Mouse (Mus musculus): ENCODE results near the gene Ppp6r2. TPM values are rescaled to one million over a fixed set of nuclear protein-coding genes. Genes with fewer than 3 reads are reported as not detected.
A peak's percentile ranks its signal among the peaks of the same experiment; 100 is the strongest.

The Ppp6r2 gene
- total and polyA plus RNA-seq, 3 experiments: 34.9 to 107 (median 65.5) TPM

DNA sequence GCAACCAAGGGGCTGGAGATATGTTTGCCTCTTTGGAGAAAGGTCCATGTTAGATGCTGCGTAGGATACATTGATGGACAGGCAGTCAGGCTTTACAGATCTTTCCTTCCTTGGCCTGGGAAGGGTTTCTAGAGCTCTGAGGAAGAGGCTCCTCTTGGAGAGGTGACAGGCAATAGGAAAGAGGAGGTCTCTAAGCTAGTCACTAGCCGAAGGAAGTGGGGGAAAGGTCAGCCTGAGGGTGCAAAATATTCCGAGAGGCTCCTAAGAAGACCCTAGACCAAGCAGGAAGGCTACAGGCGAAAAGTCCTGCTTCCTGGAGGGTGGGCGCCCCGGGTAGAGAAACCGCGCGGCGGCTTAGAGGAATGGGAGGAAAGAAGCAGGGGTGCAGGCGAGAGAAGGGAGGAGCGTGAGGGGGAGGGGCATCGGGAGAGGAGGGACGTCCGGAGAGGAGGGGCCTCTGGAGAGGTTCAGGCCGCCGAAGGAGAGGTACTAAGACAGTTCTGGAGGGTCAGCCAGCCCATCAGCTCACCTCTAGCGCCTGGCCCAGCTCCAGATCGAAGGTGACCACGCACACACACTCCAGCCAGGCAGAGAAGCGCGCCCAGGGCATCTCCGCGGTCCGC, 15.6 kb upstream of the Ppp6r2 start:
- no peaks in the 10 kb centered on the region for H3K27me3 ChIP-seq (ENCODE audit: insufficient read depth, low read length)
- ATAC-seq (ENCODE audit: extremely low read depth, insufficient number of reproducible peaks, low FRiP score, poor library complexity, severe bottlenecking) (peak; percentile 78), DNase-seq (ENCODE audit: low spot score) (peak; percentile 94)
- peaks cover 20% of the 10 kb centered on the region for H3K4me1 ChIP-seq (ENCODE audit: insufficient read depth, low read depth, low read length)
- TF ChIP-seq TAL1 (conservative IDR thresholded peaks at IDR 0.05; ENCODE audit: low read depth, low read length) (no peak), GATA1 (IDR thresholded peaks at IDR 0.05; ENCODE audit: borderline replicate concordance, low read length) (no peak), GATA2 (IDR thresholded peaks at IDR 0.05; ENCODE audit: borderline replicate concordance, low read depth, low read length) (no peak), CTCF (IDR thresholded peaks at IDR 0.05; ENCODE audit: low read depth, low read length) (no peak), POLR2AphosphoS5 (IDR thresholded peaks at IDR 0.05; ENCODE audit: insufficient replicate concordance, low read depth, low read length) (no peak)
- no peaks in the 10 kb centered on the region for H3K9me3 ChIP-seq (replicated peaks)
- peaks cover 27% of the 10 kb centered on the region for H3K36me3 ChIP-seq (replicated peaks)
- peak overlapping the region; percentile 100 for H3K4me3 ChIP-seq (ENCODE audit: low read depth, low read length)

- Histone ChIP-seq H3K36me3 (replicated peaks) (peaks cover 22% of the 10 kb centered on the region), H3K9me3 (replicated peaks) (no peaks in the 10 kb centered on the region), H3K4me3 (ENCODE audit: low read depth, low read length) (peak within 1 kb of the TSS; percentile 100), H3K27me3 (ENCODE audit: insufficient read depth, low read length) (no peaks in the 10 kb centered on the region), H3K4me1 (ENCODE audit: insufficient read depth, low read depth, low read length) (peaks cover 20% of the 10 kb centered on the region)
- peak; percentile 85 for DNase-seq (ENCODE audit: low spot score)
- TF ChIP-seq GATA2 (IDR thresholded peaks at IDR 0.05; ENCODE audit: borderline replicate concordance, low read depth, low read length) (no peak), CTCF (IDR thresholded peaks at IDR 0.05; ENCODE audit: low read depth, low read length) (peak; percentile 72), POLR2AphosphoS5 (IDR thresholded peaks at IDR 0.05; ENCODE audit: insufficient replicate concordance, low read depth, low read length) (no peak)
- peak; percentile 96 for ATAC-seq (ENCODE audit: extremely low read depth, insufficient number of reproducible peaks, low FRiP score, poor library complexity, severe bottlenecking)
Measured at GRCm38 (mm10) chr15:89196313-89196706, 15.0 kb upstream of the Ppp6r2 start, which contains the start of gene Dennd6b. Dennd6b (minus strand) TSS chr15:89196496.

DNA sequence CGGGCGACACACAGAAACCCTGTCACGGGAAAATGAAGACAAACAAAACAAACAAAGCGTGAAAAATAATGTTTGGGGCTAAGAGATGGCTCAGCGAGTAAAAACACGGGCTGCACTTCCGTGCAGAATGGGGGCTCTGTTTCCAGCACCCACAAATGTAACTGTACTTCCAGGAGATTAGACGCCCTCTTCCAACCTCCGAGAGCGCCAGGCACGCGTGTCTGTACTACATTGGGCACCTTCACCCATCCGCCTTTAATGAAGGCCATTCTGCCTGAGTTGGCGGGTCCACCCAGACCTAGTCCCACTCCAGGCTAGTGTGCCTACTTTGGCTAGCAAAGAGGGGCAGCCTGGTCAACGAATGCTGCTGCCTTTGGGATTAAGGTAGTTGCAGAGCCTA, 14.3 kb upstream of the Ppp6r2 start:
- ATAC-seq (ENCODE audit: extremely low read depth, insufficient number of reproducible peaks, low FRiP score, poor library complexity, severe bottlenecking): no peak
- Histone ChIP-seq H3K27me3 (ENCODE audit: insufficient read depth, low read length) (no peaks in the 10 kb centered on the region), H3K36me3 (replicated peaks) (peaks cover 18% of the 10 kb centered on the region), H3K4me3 (ENCODE audit: low read depth, low read length) (peak overlapping the region; percentile 100), H3K9me3 (replicated peaks) (peaks cover 3% of the 10 kb centered on the region), H3K4me1 (ENCODE audit: insufficient read depth, low read depth, low read length) (peaks cover 20% of the 10 kb centered on the region)
- no peak for DNase-seq (ENCODE audit: low spot score)
- TF ChIP-seq GATA2 (IDR thresholded peaks at IDR 0.05; ENCODE audit: borderline replicate concordance, low read depth, low read length) (no peak), TAL1 (conservative IDR thresholded peaks at IDR 0.05; ENCODE audit: low read depth, low read length) (no peak)

DNA sequence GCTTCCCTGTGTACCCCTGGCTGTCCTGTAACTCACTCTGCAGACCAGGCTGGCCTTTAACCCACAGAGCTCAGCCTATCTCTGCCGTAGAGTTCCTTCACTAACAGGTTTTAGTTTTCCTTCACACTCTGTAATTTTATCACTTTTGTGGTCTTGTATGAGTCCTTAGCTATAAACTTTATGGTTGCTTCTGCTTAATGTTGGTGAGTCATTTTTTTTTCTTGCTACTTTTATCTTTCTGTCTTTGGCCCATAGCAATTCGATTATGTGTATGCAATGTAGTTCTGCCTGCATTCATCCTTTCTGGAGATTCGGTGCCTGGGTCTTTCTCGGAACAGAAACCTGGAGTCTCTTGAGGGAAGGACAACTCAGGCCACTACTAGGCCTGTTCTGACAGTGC, 3.9 kb upstream of the Ppp6r2 start:
- Histone ChIP-seq H3K4me3 (ENCODE audit: low read depth, low read length) (no peak overlapping the region), H3K4me1 (ENCODE audit: insufficient read depth, low read depth, low read length) (peaks cover 26% of the 10 kb centered on the region), H3K9me3 (replicated peaks) (peaks cover 10% of the 10 kb centered on the region), H3K27me3 (ENCODE audit: insufficient read depth, low read length) (no peaks in the 10 kb centered on the region), H3K36me3 (replicated peaks) (no peaks in the 10 kb centered on the region)
- DNase-seq (ENCODE audit: low spot score): no peak
- no peak for ATAC-seq (ENCODE audit: extremely low read depth, insufficient number of reproducible peaks, low FRiP score, poor library complexity, severe bottlenecking)
- TF ChIP-seq GATA1 (IDR thresholded peaks at IDR 0.05; ENCODE audit: borderline replicate concordance, low read length) (no peak), TAL1 (conservative IDR thresholded peaks at IDR 0.05; ENCODE audit: low read depth, low read length) (no peak), POLR2AphosphoS5 (IDR thresholded peaks at IDR 0.05; ENCODE audit: insufficient replicate concordance, low read depth, low read length) (no peak), CTCF (IDR thresholded peaks at IDR 0.05; ENCODE audit: low read depth, low read length) (no peak), GATA2 (IDR thresholded peaks at IDR 0.05; ENCODE audit: borderline replicate concordance, low read depth, low read length) (no peak)

- ATAC-seq (ENCODE audit: extremely low read depth, insufficient number of reproducible peaks, low FRiP score, poor library complexity, severe bottlenecking): no peak
- peaks cover 2% of the 10 kb centered on the region for H3K36me3 ChIP-seq (replicated peaks)
- peaks cover 49% of the 10 kb centered on the region for H3K4me1 ChIP-seq (ENCODE audit: insufficient read depth, low read depth, low read length)
- H3K27me3 ChIP-seq (ENCODE audit: insufficient read depth, low read length): no peaks in the 10 kb centered on the region
- TF ChIP-seq GATA2 (IDR thresholded peaks at IDR 0.05; ENCODE audit: borderline replicate concordance, low read depth, low read length) (no peak), CTCF (IDR thresholded peaks at IDR 0.05; ENCODE audit: low read depth, low read length) (peak; percentile 63), GATA1 (IDR thresholded peaks at IDR 0.05; ENCODE audit: borderline replicate concordance, low read length) (no peak), TAL1 (conservative IDR thresholded peaks at IDR 0.05; ENCODE audit: low read depth, low read length) (no peak), POLR2AphosphoS5 (IDR thresholded peaks at IDR 0.05; ENCODE audit: insufficient replicate concordance, low read depth, low read length) (no peak)
- H3K9me3 ChIP-seq (replicated peaks): no peaks in the 10 kb centered on the region
- peak; percentile 13 for DNase-seq (ENCODE audit: low spot score)
- H3K4me3 ChIP-seq (ENCODE audit: low read depth, low read length): peak overlapping the region; percentile 62; the same call in 1 of the 2 replicates
Measured at GRCm38 (mm10) chr15:89209886-89210761, 1.2 kb upstream of the Ppp6r2 start.

DNA sequence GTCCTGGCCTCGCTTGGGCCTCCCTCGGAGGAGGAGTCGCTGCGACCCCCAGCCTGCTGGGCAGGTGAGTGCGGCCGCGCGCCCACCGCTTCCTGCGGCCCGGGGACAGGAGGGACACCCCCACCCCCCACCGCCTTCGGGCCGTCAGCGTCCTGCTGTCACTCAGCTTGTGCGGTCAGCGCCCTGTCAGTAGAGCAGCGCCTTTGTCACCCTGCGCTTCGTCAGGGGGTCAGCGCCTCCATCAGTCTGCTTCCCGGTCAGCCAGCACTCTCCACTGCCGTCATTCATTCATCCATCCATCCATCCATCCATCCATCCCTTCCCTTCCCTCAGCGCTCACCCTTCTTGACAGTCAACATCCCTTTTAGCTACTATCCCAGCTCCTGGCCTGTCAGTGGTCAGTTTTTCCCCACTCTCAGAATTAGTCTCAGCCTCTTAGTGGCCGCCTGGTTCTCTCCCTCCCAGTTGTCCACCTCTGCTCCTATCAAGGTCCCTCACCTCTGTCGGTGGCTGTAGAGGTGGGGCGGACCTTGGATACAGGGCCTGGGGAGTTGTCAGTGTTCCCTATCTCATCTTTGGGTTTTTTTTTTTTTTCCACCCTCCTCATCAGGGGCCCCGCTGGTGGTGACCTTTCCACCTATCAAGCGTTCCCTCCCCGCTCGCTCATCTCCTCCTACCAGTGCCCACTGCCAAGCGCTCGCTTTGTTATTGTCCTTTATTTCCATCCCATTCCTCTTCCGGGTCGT, 536 bp downstream of the Ppp6r2 start:
- peak; percentile 13 for DNase-seq (ENCODE audit: low spot score)
- ATAC-seq (ENCODE audit: extremely low read depth, insufficient number of reproducible peaks, low FRiP score, poor library complexity, severe bottlenecking): no peak

More for the DNA sequence above, 536 bp downstream of the Ppp6r2 start:
- Histone ChIP-seq H3K36me3 (replicated peaks) (peaks cover 11% of the 10 kb centered on the region), H3K4me1 (ENCODE audit: insufficient read depth, low read depth, low read length) (peaks cover 64% of the 10 kb centered on the region), H3K4me3 (ENCODE audit: low read depth, low read length) (peak overlapping the region; percentile 99), H3K9me3 (replicated peaks) (peaks cover 4% of the 10 kb centered on the region), H3K27me3 (ENCODE audit: insufficient read depth, low read length) (no peaks in the 10 kb centered on the region)
- TF ChIP-seq TAL1 (conservative IDR thresholded peaks at IDR 0.05; ENCODE audit: low read depth, low read length) (no peak), POLR2AphosphoS5 (IDR thresholded peaks at IDR 0.05; ENCODE audit: insufficient replicate concordance, low read depth, low read length) (no peak), GATA1 (IDR thresholded peaks at IDR 0.05; ENCODE audit: borderline replicate concordance, low read length) (no peak), CTCF (IDR thresholded peaks at IDR 0.05; ENCODE audit: low read depth, low read length) (no peak)
